Mouse (Mus musculus) spleen, postnatal 0 days (tissue): ENCODE measurements around the gene Nfs1. TPM values are rescaled to one million over a fixed set of nuclear protein-coding genes. Genes with fewer than 3 reads are reported as not detected.

ENCODE experiments used
- polyA plus RNA-seq: library from polyadenylated mRNA; unstranded; fragments of >200 nt; fragmentation: Nextera tagmentation; extraction: Ambion mirVana; gene quantifications from 2 replicates; pipeline ENCODE4 v1.2.1, GENCODE M21; 2015

The Nfs1 gene
- 55.8 and 59.4 TPM in 2 replicates for polyA plus RNA-seq

GRCm38 (mm10) chr2:156143953-156144724 is at the start of gene Nfs1, which contains the start of gene Romo1:
Gene Nfs1 (minus strand): TSS chr2:156144186.
Gene Romo1 (plus strand): TSS chr2:156144039.

GRCm38 (mm10) chr2:156180094-156180821 is 36.3 kb upstream of the Nfs1 start, which contains the start of gene Rbm39:
Gene Rbm39 (minus strand): TSS chr2:156180238.

GRCm38 (mm10) chr2:156126992-156127391 is 17.0 kb downstream of the Nfs1 start, which contains the start of gene Gm28036:
Gene Gm28036 (minus strand): TSS chr2:156127092.

DNA sequence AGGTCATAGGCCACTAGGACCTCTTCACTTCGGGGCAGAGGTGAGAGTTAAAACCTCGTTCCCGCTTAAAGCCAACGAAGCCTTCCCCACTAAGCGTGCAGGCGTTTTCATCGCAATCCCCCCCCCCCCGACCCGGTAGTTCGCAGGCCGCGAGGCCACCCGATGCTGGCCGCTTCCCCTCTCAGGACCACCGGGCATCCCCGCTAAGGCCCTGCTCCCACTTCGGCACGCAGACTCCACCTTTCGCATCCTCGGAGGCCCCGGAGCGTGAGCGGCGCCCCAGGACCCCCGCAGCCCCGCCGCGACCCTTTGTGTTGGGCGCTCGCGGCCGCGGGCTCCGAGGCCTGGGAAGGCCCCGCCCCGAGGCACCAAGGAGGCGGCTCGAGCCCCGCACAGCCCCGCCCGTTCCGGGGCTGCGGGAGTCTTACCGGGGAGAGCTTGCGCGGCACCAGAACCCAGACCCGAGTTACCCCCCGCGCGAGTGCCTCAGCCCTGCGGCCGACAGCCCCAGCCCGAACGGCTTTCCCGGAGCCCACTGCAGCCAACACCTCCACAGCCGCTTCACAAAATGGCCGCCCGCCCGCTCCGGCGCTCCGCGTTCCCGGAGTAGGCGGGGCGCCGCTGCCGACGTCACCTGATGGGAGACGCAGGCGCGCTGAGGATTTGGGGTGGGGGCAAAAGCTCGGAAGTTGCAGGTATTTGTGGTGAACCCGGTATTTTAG is 32.5 kb downstream of the Nfs1 start, which contains the start of the genes Cpne1 and Rbm12:
Cpne1 (minus strand) TSS at position 608 of the 722 bp plus-strand sequence.
Rbm12 (minus strand) TSS at position 621 of the 722 bp plus-strand sequence.

Other genes with a start within 250 kb of the Nfs1 start
- 21.0 and 22.5 TPM in 2 replicates for gene Uqcc1, start 213.9 kb downstream of the Nfs1 start, polyA plus RNA-seq
- gene Gm15557, start 203.5 kb downstream of the Nfs1 start, polyA plus RNA-seq, result not detected in 2 replicates
- gene Gdf5, start 198.8 kb downstream of the Nfs1 start, polyA plus RNA-seq, result 0.12 TPM in 1 of 2 replicates, not detected in the other
- gene Cep250, start 187.7 kb downstream of the Nfs1 start, polyA plus RNA-seq, result 11.2 and 11.7 TPM in 2 replicates
- 0.91 and 1.4 TPM in 2 replicates for gene 6430550D23Rik, start 136.2 kb downstream of the Nfs1 start, polyA plus RNA-seq
- gene Ergic3, start 136.1 kb downstream of the Nfs1 start, polyA plus RNA-seq, result 86.9 and 101 TPM in 2 replicates
- gene Fer1l4, start 91.2 kb downstream of the Nfs1 start, polyA plus RNA-seq, result not detected in 2 replicates
- 1.5 and 2.0 TPM in 2 replicates for gene Spag4, start 79.0 kb downstream of the Nfs1 start, polyA plus RNA-seq
- 32.5 and 32.6 TPM in 2 replicates for gene Cpne1, start 32.2 kb downstream of the Nfs1 start, polyA plus RNA-seq
- 10.4 and 11.6 TPM in 2 replicates for gene Rbm12, start 32.2 kb downstream of the Nfs1 start, polyA plus RNA-seq
- gene Gm28036, start 17.1 kb downstream of the Nfs1 start, polyA plus RNA-seq, result 2.3 and 6.4 TPM in 2 replicates
- 299 and 335 TPM in 2 replicates for gene Romo1, start 147 bp downstream of the Nfs1 start, polyA plus RNA-seq
- 456 and 510 TPM in 2 replicates for gene Rbm39, start 36.1 kb upstream of the Nfs1 start, polyA plus RNA-seq
- 23.7 and 26.6 TPM in 2 replicates for gene Phf20, start 52.3 kb upstream of the Nfs1 start, polyA plus RNA-seq
- 5.4 and 6.7 TPM in 2 replicates for gene Cnbd2, start 168.1 kb upstream of the Nfs1 start, polyA plus RNA-seq
- 82.2 and 90.4 TPM in 2 replicates for gene Scand1, start 168.5 kb upstream of the Nfs1 start, polyA plus RNA-seq